Mouse (Mus musculus) stomach, embryonic 15.5 days (tissue): Measurements from ENCODE around the gene Elmod2. TPM values are rescaled to one million over a fixed set of nuclear protein-coding genes. Genes with fewer than 3 reads are reported as not detected.

Experiments
- ATAC-seq: fragments of 200-750 bp; cut with Nextera tagmentation; 2 replicates; pipeline ENCODE4 v1.8.0; 2017; ENCODE audit warnings: low read depth, moderate number of reproducible peaks, moderate TSS enrichment; ENCODE audit not compliant: insufficient read depth, low FRiP score
- H3K27ac ChIP-seq: fragments of 300-500 bp; sonication (generic); 2 replicates; pipeline ENCODE4 v1.5.1; 2015; ENCODE audit warnings: mild to moderate bottlenecking, inconsistent platforms
- H3K27me3 ChIP-seq: fragments of 300-500 bp; sonication (generic); replicated peaks from 2 replicates; pipeline ENCODE4 v1.6.1; 2015; ENCODE audit warnings: inconsistent platforms
- H3K36me3 ChIP-seq: fragments of 300-500 bp; sonication (generic); 2 replicates; pipeline ENCODE4 v1.6.1; 2015; ENCODE audit warnings: inconsistent platforms
- H3K4me1 ChIP-seq: fragments of 300-500 bp; sonication (generic); 2 replicates; pipeline ENCODE4 v1.6.1; 2015; ENCODE audit warnings: inconsistent platforms
- H3K4me2 ChIP-seq: fragments of 300-500 bp; sonication (generic); 2 replicates; pipeline ENCODE4 v1.6.1; 2015; ENCODE audit warnings: mild to moderate bottlenecking, inconsistent platforms
- H3K4me3 ChIP-seq: fragments of 300-500 bp; sonication (generic); replicated peaks from 2 replicates; pipeline ENCODE4 v1.5.1; 2015; ENCODE audit warnings: inconsistent platforms
- H3K9ac ChIP-seq: fragments of 300-500 bp; sonication (generic); 2 replicates; pipeline ENCODE4 v1.6.1; 2015; ENCODE audit warnings: inconsistent platforms
- H3K9me3 ChIP-seq: fragments of 300-500 bp; sonication (generic); 2 replicates; pipeline ENCODE4 v1.6.1; 2016; ENCODE audit warnings: inconsistent platforms
- WGBS: fragments of 180-500 bp; shearing (Covaris S2); methylation state at CpG from one replicate; pipeline ENCODE4 v1.1.7; 2015; 5-methylcytosine and 5-hydroxymethylcytosine counted together
- polyA plus RNA-seq: library from polyadenylated mRNA; unstranded; fragments of >200 nt; fragmentation: Nextera tagmentation; extraction: Ambion mirVana; gene quantifications from 2 replicates; pipeline ENCODE4 v1.2.1, GENCODE M21; 2015

The Elmod2 gene
- 14.4 and 14.7 TPM in 2 replicates for polyA plus RNA-seq

DNA sequence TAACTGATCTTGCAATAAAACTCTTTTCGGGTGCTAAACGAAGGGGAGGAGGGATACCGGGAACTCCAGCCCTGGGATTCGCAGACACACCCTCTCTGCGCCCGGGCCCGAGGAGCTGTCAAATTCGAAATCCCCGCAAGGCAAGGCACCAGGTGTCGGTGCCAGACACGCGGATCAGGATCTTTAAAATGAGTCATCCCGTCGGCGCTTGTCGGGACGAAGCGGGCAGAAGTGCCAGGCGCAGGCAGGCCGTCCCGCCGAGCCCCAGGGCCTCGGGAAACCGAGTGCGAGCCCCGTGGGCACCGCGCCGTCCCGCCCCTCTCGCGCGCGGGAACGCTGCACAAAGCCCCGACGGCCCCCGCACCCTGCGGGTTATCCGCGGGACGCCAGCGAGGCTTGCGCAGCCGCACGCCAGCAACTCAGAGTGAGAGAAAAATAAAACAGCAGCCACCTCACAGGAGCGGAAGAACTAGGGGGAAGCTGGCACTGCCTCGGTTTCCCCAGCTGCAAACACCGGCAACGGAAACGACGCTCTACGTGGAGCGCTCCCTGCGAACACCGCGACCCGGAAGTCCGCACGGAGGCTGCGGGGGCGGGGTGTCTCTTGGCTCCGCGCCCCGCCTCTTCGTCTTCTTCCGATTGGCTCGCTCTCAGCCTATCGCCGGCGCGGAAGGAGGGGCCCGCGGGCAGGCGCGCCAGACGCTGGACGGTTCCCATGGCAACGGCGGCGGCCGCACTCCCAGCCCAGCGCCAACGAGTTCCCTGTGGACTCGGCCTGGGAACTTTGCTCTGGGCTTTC, at the start of gene Elmod2:
Gene Elmod2 (minus strand): TSS at position 588 of the 799 bp plus-strand sequence.
- Histone ChIP-seq H3K36me3 (no peaks in the 10 kb centered on the region; the same call in 1 of the 2 replicates), H3K27ac (peak within 1 kb of the TSS; percentile 55), H3K4me2 (peak within 1 kb of the TSS; percentile 87), H3K4me1 (peaks cover 4% of the 10 kb centered on the region; the same call in 1 of the 2 replicates), H3K9ac (peak within 1 kb of the TSS; percentile 78), H3K4me3 (peak within 1 kb of the TSS; percentile 89), H3K9me3 (no peaks in the 10 kb centered on the region), H3K27me3 (no peaks in the 10 kb centered on the region)
- under 1% methylated on average over 84 of the region's 85 CpGs for WGBS
- peak; percentile 99 for ATAC-seq

DNA sequence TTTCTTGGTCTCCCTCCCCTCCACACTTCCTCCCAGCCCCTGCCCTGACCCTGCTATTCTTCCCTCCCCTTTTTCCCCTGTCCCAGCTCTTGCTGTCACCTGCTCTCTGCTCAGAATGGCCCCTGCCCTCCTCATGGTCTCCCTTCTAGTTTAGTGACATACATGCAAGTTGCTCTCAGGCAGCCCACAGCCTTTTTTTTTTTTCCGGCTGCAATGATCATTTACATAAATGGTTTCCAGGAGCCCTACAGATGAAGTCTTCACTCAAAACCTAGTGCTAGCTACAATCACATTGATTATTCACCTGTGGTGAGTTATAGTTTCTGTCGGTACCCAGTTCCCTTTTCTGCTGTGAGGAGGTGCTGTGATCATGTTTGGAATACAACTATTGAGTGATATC, 48.7 kb upstream of the Elmod2 start:
- no peak overlapping the region for H3K4me3 ChIP-seq
- H3K27ac ChIP-seq = no peak overlapping the region
- no peaks in the 10 kb centered on the region for H3K4me1 ChIP-seq
- no peaks in the 10 kb centered on the region for H3K27me3 ChIP-seq
- no peak overlapping the region for H3K9ac ChIP-seq
- ATAC-seq = no peak
- H3K4me2 ChIP-seq = no peak overlapping the region
- 82% methylated on average over 2 of the region's 2 CpGs for WGBS
- no peaks in the 10 kb centered on the region for H3K9me3 ChIP-seq
- H3K36me3 ChIP-seq = no peaks in the 10 kb centered on the region

DNA sequence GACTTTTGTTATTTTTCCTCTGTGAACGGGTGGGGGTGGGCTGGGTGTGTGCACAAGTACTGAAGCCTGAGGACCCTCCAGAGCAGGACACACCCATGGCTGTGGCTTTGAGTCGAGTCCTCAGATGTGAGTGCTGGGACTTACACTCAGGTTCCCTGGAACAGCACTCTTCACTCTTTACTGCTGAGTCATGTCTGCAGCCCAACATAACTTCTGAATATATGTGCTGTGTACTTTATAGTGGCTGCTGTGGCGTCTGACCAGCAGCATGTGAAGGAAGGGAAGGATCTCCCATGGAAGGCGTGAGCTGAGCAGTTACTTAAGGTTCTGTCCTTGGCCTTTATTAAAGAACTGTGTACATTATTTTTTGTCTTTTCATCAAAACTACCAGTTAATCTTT, 47.9 kb upstream of the Elmod2 start:
- H3K27me3 ChIP-seq = no peaks in the 10 kb centered on the region
- no peak overlapping the region for H3K27ac ChIP-seq
- no peak for ATAC-seq
- H3K4me3 ChIP-seq = no peak overlapping the region
- WGBS = 51% methylated on average over 4 of the region's 4 CpGs
- H3K9ac ChIP-seq = no peak overlapping the region
- H3K36me3 ChIP-seq = no peaks in the 10 kb centered on the region
- H3K4me1 ChIP-seq = no peaks in the 10 kb centered on the region
- H3K4me2 ChIP-seq = no peak overlapping the region
- H3K9me3 ChIP-seq = no peaks in the 10 kb centered on the region

DNA sequence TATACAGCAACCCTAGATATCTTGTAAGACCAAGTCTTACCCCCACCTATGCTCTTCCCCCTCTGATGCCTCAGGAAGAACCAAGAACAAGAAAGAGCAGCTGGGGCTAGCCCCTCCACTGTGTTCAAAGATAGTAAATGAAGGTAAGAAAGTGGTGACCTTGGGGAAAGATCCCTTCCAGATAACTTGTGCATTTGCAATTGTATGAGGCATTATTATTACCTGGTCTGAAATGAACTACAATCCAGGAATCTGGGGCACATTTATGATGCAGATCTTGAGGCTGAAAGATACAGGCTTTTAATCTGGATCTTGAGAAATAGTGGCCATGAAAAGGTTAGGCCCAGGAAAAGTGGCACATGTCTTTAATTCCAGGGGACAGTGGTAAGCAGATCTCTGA, 44.9 kb upstream of the Elmod2 start:
- H3K36me3 ChIP-seq = no peaks in the 10 kb centered on the region
- H3K9ac ChIP-seq = no peak overlapping the region
- H3K4me3 ChIP-seq = no peak overlapping the region
- no peak overlapping the region for H3K27ac ChIP-seq
- no peaks in the 10 kb centered on the region for H3K27me3 ChIP-seq
- no peaks in the 10 kb centered on the region for H3K9me3 ChIP-seq
- no peak for ATAC-seq
- H3K4me2 ChIP-seq = no peak overlapping the region
- no peaks in the 10 kb centered on the region for H3K4me1 ChIP-seq

DNA sequence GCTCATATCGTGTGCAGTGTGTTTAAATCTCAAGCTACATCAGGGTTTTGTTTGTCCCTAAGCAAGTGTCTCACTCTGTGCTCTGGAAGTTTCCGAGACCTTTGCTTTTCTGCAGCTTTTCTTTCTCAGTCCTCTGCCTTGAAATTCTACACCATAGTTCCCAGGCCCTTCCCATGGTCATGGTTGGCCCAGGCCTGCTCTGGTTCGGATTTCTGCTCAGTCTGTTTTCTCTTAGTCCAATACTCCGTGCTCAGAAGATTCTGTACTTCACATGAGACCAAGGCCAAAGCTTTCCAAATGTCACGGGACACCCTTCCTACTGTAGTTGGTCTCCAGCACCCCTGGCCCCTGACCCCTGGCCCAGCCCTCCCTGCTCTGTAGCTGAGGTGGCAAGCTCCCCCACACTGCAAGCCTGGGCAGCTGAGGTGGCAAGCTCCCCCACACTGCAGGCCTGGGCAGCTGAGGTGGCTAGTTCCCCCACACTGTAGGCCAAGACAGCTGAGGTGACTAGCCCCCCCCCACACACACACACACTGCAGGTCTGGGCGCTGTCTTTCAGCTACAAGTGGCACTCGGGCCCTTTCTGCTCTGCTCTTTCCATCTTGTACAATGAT, 31.0 kb upstream of the Elmod2 start:
- no peaks in the 10 kb centered on the region for H3K27me3 ChIP-seq
- H3K36me3 ChIP-seq = no peaks in the 10 kb centered on the region
- no peak overlapping the region for H3K9ac ChIP-seq
- no peak overlapping the region for H3K4me3 ChIP-seq
- no peaks in the 10 kb centered on the region for H3K9me3 ChIP-seq
- no peak for ATAC-seq
- whole genome bisulfite sequencing = 60% methylated on average over 7 of the region's 7 CpGs
- H3K4me1 ChIP-seq = no peaks in the 10 kb centered on the region
- no peak overlapping the region for H3K4me2 ChIP-seq
- H3K27ac ChIP-seq = no peak overlapping the region

DNA sequence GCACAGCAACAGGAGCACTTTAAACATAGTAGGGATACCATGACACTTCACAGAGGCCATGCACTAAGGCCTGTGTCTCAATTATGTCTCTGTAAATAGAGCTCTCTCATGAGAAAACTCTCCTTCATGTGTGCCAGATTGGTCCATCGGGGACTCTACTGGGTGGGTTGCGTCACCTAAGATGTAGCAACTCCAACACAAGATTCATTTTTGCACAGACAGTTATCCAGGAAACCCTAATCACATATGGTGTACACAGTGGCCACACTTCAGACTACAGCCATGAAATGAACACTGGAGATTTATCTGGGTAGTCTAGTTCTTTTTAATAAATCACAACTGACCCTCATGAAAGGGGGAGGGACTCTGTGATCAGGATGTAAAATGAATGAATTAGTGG, 19.0 kb upstream of the Elmod2 start:
- Histone ChIP-seq H3K4me3 (no peak overlapping the region), H3K27ac (no peak overlapping the region), H3K9ac (no peak overlapping the region), H3K4me2 (no peak overlapping the region), H3K27me3 (no peaks in the 10 kb centered on the region), H3K9me3 (no peaks in the 10 kb centered on the region), H3K36me3 (no peaks in the 10 kb centered on the region), H3K4me1 (no peaks in the 10 kb centered on the region)
- WGBS = 91% methylated on average over 2 of the region's 2 CpGs
- no peak for ATAC-seq

DNA sequence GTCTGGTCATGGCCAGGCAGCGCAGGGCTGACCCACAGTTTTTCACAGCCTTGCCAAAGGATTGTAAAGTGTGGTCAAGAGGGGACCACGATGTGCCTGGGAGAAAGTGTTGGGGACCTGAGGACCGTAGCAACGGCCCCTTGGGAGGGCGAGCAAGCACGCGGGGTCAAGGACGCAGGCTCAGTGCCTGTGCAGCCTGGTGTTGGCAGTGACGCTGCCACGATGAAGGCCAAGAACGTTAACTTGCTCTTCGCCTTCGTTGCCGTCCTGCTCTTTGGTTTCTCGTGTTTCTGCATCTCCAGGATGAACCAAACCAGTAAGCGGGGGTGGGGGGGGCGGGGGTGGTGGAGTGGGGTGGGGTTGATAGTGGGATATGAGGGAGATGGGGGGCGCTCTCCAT, 16.0 kb upstream of the Elmod2 start, which contains the start of gene Mgat4d:
Gene Mgat4d (plus strand): TSS at position 209 of the 400 bp plus-strand sequence.
- 77% methylated on average over 18 of the region's 18 CpGs for WGBS
- no peak within 1 kb of the TSS for H3K4me3 ChIP-seq
- ATAC-seq = no peak
- no peaks in the 10 kb centered on the region for H3K36me3 ChIP-seq
- H3K9ac ChIP-seq = no peak within 1 kb of the TSS
- H3K27me3 ChIP-seq = no peaks in the 10 kb centered on the region
- H3K27ac ChIP-seq = no peak within 1 kb of the TSS
- no peak within 1 kb of the TSS for H3K4me2 ChIP-seq
- no peaks in the 10 kb centered on the region for H3K9me3 ChIP-seq
- no peaks in the 10 kb centered on the region for H3K4me1 ChIP-seq

DNA sequence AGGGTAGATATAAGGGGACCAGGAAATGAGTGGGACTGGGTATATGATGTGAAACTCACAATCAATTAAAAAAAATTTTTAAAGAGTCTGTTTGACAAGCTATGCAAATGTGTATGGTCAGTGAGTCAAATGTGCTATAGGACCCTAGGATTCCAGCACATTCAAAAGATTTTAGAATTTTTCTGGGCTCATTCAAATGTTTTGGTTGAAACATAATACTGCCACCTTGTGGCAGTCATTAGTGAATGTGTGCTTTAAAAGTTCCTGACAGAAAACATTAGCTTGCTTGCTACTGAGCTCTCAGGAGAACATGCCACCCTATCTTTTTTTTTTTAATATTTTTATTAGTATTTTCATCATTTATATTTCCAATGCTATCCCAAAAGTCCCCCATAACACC, 10.4 kb upstream of the Elmod2 start:
- Histone ChIP-seq H3K27me3 (no peaks in the 10 kb centered on the region), H3K4me2 (no peak overlapping the region), H3K4me1 (no peaks in the 10 kb centered on the region), H3K9me3 (no peaks in the 10 kb centered on the region), H3K36me3 (no peaks in the 10 kb centered on the region), H3K4me3 (no peak overlapping the region), H3K9ac (no peak overlapping the region), H3K27ac (no peak overlapping the region)
- ATAC-seq = no peak

DNA sequence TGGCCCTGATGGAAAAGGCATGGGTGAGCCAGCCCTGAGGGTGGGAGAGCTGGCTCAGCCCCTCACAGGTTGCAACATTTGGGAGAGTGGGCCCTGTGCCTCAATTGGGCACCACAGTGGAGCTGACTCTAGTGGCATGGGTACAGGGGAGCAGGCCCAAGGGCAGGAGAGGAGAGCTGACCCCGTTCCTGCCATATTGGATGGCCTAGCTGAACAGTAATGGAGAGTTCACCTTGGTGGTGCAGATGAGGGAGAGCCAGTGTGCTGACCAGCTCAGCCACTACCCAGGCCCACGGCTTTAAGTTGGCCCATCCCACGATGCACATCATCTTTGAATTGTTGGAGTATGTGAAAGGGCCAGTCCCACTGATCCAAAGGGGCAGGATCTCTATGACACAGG, 9.8 kb upstream of the Elmod2 start:
- 89% methylated on average over 3 of the region's 3 CpGs for WGBS
- H3K4me3 ChIP-seq = no peak overlapping the region
- H3K27me3 ChIP-seq = no peaks in the 10 kb centered on the region
- no peak overlapping the region for H3K9ac ChIP-seq
- no peaks in the 10 kb centered on the region for H3K4me1 ChIP-seq
- H3K27ac ChIP-seq = no peak overlapping the region
- H3K36me3 ChIP-seq = no peaks in the 10 kb centered on the region
- no peaks in the 10 kb centered on the region for H3K9me3 ChIP-seq
- ATAC-seq = no peak
- H3K4me2 ChIP-seq = no peak overlapping the region

DNA sequence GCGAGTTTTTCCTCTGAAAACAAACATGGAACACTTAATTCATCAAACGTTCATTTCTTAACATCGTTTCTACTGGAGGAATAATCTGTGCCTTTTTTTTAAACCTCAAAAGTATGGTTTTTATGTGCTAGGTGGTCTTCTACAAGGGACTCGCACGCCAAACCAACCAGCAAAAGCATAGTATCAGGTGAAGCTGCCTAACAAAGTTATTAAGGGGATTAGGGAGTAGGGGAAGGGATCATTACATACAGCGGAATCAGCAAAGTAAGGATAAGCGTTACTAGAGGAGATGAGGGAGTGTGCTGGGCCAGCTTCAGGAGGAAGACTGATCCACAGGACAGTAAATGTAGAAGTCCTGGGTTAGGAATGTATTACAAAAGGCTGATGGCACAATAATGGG, 578 bp upstream of the Elmod2 start:
- H3K9me3 ChIP-seq = no peaks in the 10 kb centered on the region
- H3K9ac ChIP-seq = no peak overlapping the region
- H3K4me3 ChIP-seq = peak overlapping the region; percentile 89
- no peaks in the 10 kb centered on the region; the same call in 1 of the 2 replicates for H3K36me3 ChIP-seq
- H3K4me2 ChIP-seq = peak overlapping the region; percentile 87
- H3K27ac ChIP-seq = no peak overlapping the region
- no peaks in the 10 kb centered on the region for H3K27me3 ChIP-seq
- ATAC-seq = no peak
- WGBS = 10% methylated on average over 7 of the region's 7 CpGs
- H3K4me1 ChIP-seq = peaks cover 4% of the 10 kb centered on the region; the same call in 1 of the 2 replicates

DNA sequence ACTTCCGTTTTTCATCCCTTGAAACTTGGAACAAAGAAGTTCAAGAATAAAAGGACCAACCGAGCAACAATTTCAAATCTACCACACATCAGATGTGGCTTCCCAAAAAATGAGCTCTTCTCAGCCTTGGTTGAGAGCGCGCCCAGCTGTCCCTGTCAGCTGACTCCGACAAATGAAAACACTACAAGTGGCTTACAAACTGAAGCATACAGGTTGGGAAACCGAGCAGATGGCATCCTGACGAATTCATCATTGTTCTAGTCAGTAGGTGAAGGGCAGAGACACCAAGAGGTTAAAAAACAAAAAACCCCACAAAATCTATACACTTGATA, 753 bp downstream of the Elmod2 start:
- H3K4me3 ChIP-seq = peak overlapping the region; percentile 89
- H3K36me3 ChIP-seq = no peaks in the 10 kb centered on the region; the same call in 1 of the 2 replicates
- peaks cover 4% of the 10 kb centered on the region; the same call in 1 of the 2 replicates for H3K4me1 ChIP-seq
- peak overlapping the region; percentile 78; the same call in 1 of the 2 replicates for H3K9ac ChIP-seq
- peak overlapping the region; percentile 55; the same call in 1 of the 2 replicates for H3K27ac ChIP-seq
- H3K4me2 ChIP-seq = peak overlapping the region; percentile 87
- 10% methylated on average over 7 of the region's 7 CpGs for WGBS
- H3K27me3 ChIP-seq = no peaks in the 10 kb centered on the region
- ATAC-seq = no peak
- H3K9me3 ChIP-seq = no peaks in the 10 kb centered on the region

DNA sequence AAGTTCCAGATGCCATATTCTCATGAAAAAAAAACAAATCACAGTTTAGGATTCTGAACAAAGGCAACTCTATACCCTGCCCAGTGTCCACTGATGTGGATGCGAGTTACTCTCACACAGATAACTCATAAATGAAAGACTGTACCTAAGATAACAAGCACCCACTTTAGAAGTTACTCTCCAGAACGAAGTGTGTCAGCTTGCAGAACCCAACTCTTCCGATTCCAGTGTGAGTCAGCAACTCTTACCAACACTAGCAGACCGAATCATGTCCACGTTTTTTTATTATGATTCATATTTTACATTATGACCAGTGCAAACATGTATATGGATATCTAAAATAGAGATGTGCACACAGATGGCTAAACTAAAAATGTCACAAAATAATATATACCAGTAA, 4.4 kb downstream of the Elmod2 start:
- H3K4me2 ChIP-seq = no peak overlapping the region
- no peak for ATAC-seq
- H3K9me3 ChIP-seq = no peaks in the 10 kb centered on the region
- H3K9ac ChIP-seq = no peak overlapping the region
- no peaks in the 10 kb centered on the region for H3K27me3 ChIP-seq
- peaks cover 4% of the 10 kb centered on the region; the same call in 1 of the 2 replicates for H3K36me3 ChIP-seq
- H3K27ac ChIP-seq = no peak overlapping the region
- peaks cover 2% of the 10 kb centered on the region; the same call in 1 of the 2 replicates for H3K4me1 ChIP-seq
- 89% methylated on average over 5 of the region's 5 CpGs for WGBS
- H3K4me3 ChIP-seq = no peak overlapping the region
